Mouse (Mus musculus) gastrocnemius, postnatal 25 days (tissue): Measurements from ENCODE around the gene Col6a1. TPM values are rescaled to one million over a fixed set of nuclear protein-coding genes. Genes with fewer than 3 reads are reported as not detected.

Experiments
- DNase-seq: peaks from one replicate; pipeline ENCODE4 v3.0.0; 2022
- total RNA-seq, 2 experiments: library from RNA; stranded (reverse); gene quantifications; 1 replicate in 1 of 2; 2 replicates in 1 of 2; pipeline ENCODE4 v1.2.3; 2021

Col6a1 gene
- total RNA-seq, 2 experiments from 2014 or later, result 89.8 to 102 TPM

DNA sequence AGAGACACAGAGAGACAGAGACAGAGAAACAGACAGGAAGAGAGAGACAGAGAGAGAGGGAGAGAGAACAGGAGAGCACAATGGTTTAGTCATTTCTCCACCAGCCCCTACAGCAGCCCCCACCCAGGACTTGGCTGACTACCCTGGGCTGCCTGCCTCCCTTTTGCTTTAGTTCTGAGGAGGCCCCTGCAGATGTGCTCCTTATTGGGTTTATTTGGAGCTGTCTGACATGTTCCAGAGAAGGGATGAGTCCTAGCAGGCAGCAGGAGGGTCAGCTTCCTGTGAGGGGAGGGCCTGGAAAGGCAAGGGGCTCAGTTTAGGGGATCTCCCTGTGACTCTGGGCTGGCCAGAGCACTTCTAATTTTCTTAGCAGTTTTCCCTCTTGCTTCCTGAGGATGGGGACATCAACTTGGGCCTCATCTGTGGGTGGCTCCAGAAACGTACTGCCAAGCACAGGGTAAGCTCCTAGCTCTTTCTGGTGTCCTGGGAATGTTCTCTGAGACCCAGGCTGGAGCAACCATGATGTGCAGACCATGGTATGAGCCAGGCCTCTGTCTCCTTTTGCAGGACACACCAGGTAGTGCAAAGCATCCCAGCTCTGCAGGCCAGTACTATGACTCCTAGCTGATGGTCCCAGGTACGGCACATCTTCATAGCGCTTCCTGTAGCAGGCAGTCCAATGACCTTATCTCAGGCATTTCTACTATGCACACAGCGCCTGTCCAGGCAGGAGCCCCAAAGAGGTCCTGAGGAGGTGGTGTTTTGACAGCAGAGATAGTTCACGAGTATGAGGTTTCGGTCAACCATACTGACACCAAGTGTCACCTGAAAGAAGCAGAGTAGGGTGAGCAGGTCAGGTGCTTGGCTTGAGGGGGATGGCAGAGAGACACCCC lies 45.0 kb downstream of the Col6a1 start:
- DNase-seq, result no peak

DNA sequence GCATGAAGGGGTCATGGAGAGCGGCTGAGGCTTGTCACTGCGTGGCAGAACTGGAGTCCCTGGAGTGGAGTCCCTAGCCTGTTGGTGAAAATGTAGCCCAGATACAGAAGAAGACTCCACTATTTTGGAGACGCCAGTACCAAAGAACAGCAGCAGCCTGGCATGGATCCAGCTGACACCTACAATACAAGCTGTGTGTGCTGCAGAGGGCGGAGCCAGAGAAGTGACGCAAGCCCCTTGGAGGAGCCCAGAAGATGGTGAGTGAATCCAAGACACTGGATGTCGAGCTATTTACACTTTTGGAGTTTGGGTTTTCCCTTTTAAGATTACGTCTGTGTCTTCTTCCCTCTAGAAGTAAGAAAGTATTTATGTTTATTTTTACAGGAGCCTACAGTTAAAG lies 47.8 kb downstream of the Col6a1 start:
- DNase-seq, result peak; percentile 29

DNA sequence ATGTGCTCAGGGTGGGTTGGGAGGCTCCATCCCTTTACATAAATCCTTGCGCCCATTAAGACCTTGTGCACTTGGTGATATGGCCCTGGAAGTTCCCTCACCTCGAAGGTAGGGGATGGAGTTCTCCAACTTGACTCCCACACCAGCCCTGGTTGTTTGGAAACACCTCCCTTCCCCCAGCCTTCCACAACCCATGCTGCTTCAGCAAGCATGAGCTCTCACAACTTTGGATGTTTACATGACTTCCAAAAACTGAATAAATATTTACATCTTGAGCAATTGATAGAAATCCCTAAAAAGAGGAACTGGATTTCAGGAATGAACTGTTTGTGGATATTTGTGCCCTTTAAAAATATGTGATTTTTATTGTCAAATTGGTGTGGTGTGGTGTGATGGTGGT lies 50.7 kb downstream of the Col6a1 start:
- no peak for DNase-seq

DNA sequence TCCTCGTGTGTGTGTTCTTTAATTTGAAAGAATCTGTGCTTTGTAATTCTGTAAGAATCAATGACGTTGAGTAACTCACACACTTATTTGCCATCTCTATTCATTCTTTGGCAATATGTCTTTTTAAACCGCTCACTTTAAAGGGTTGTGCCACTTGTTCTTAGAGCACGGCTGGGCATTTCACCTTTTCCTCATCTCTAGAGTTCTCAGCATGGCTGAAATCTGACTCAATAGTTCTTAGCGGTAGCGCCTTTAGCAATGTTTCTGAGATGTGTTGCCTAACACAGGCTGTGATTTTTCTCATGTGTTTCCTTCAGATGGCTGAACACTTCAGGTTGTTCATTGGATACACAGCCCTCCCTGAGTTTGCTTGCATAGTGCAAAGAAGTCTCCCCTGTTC lies 51.4 kb downstream of the Col6a1 start:
- no peak for DNase-seq

DNA sequence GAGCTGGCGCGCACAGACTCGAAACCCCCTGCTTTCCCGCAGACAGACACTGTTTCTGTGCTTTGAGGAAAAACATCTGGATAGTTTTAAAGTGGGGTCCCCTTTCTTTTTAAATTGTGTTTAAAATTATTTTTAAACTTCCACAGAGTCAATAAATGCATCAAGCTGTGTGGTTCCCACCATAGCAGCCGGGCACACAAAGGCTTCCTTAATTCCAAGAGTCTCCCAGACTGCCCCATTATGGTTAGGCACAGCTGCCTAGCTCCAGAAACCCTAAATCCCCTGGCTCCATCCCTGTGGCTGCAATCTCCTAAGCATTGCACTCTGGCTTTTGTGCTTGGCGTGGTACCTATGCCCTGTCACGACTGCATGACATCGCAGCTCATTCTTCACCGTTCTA lies 54.0 kb downstream of the Col6a1 start:
- no peak for DNase-seq

DNA sequence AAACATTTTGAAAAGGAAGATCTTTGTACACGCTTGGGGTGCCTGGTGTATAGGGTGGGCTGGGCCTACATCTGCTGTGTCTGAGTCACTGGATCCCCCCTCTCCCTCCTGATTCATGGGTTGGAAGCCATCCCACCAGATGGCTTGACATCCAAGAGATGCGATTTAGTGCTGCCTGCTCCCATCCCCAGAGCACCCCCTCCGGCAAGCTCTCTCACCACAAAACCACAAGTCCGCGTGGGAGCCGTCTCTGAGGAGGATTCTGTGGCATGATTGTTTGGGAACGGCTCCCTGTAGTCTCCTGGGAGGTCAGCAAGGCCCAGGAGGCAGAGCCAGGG lies 57.1 kb downstream of the Col6a1 start:
- DNase-seq, result peak; percentile 65

DNA sequence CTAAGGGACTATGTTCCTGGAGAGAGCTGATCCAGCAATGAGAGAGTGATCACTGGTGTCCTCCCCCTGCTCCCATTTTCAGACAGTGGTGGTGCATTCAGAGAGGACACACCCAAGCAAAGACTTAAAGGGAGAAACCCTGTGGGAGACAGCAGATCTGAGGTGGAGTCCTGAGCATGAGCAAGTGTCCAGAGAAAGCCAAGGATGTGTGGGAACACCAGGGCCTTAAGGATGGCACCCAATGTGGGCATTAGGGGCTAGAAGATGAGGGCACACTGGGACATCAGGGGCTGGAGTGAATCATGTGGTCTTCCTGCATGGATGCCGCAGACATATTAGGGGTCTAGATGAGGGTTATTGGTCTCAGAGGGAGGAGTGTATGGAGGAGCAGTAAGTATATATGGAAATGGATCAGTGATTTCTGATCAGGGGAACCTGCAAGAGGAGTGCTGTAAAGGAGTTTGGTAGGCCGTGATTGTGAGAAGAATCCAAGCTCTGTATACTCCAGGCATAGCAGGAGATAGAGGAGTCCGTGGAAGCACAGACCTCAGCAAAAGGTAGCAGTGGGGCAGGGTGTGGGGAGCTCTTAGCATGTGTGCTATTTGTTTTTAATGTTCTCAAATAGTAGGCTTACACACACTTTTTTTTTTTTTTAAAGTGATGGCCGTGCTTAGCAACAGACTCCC lies 57.6 kb downstream of the Col6a1 start:
- no peak for DNase-seq

DNA sequence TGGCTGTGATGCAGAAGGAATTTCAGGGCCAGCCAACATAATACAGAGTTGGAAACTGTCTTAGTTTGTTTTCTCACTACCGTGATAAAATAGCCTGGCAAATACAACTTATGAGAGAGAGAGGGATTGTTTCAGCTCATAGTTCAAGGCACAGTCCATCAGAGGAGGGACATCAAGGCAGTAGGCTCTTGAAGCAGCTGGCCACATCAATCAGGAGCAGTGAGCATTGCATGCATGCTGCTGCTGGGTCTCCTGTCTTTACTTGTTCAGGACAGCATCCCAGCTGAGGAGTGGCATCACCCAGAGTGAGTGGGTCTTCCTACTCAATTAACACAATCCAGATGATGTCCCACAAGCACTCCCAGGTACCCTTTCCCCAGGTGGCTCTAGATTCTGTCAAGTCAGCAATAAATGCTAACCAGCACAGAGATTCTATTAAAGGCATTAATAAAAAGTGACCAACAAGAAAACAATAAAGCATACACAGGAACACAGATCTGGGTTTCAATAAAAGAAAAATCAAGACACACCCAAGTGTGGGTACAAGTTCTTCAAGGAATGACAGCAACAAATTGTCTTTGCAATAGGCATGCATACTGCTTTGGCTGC lies 58.7 kb downstream of the Col6a1 start:
- no peak for DNase-seq

DNA sequence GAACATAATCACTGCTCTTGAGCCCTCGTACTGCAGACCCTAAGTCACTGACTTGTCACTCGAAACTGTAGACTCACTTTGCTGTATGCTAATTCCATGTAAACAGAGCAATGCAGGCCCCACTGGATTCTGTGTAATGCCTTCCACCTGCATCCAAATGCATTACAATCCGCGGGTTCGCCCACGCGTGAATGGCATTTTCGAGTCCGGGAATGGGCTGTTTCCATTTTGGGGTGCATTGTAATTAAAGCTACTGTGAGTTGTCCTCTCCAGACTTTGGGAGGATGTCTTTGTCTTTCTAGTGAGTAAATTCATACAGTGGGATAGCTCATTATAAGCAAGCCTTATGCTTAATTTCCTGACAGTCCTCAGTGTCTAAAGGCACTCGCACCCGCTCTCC lies 60.4 kb downstream of the Col6a1 start:
- DNase-seq, result no peak

DNA sequence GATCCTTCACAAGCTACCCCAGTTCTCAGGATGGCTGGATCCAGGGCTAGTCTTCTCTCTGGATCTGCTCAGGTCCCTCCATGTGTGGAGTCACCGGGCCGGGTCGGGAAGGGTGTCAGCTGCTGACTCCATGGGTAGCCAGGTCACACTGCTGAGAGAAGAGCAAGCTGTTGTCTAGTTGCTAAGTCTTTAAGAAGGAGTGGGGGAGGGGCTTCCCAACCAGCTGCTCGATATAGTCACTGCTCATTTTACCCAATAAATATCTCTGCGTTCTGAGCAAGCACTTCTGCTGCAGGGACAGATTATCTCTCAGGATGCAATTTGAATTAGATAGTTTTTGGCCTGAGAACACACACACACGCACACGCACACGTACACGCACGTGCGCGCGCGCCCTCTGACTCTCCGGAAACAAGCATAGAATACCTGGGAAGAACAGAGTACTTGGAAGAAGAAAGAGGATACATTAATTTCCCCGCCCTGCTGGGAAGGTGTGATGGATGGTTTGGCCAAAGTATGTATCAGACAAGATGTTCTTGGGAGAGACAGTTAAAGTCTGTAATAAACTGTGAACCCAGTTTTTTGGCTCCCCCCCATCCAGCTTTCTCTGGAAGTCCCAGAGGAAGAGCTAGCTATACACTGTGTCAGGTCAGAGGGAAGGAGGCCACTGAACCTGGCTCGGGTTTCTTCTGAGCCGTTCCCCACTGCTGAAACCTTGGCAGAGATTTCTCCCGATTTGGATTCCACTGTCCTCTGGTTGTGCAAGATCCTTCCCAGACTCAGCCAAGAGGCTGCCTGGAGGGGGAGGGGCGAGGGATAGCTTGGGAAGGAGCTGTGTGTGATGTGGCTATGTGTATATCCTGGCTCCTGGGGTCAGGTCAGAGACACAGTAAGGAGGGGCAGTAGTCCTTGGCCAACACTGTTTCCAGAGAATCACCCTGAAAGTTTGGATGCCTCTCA lies 61.5 kb downstream of the Col6a1 start:
- peak; percentile 89 for DNase-seq

Other genes starting within 250 kb of the Col6a1 start
- gene Lss, start 194.6 kb downstream of the Col6a1 start, total RNA-seq, result 1 to 10 TPM; 4.2 to 4.9 TPM
- gene Spatc1l, start 163.9 kb downstream of the Col6a1 start, total RNA-seq, result not detected
- gene Ftcd, start 150.5 kb downstream of the Col6a1 start, total RNA-seq, result not detected
- gene Col6a2, start 102.5 kb downstream of the Col6a1 start, total RNA-seq, result 100 to 1,000 TPM in 1 of 2 experiments, 10 to 100 TPM in 1; 94.9 to 118 TPM
- 1 to 10 TPM; 1.9 to 3.2 TPM for gene Pcbp3, start 235.7 kb upstream of the Col6a1 start, total RNA-seq